Mouse (Mus musculus) midbrain, embryonic 15.5 days (tissue): ENCODE measurements at regions not wholly inside any gene's neighbourhood (a gene's known extent, or its start where the extent isn't known, plus 50 kb on each side); places are given as distances from the start of the nearest gene placed in this dataset.
A peak's percentile ranks its signal among the peaks of the same experiment; 100 is the strongest.

Experiments used
- ATAC-seq: fragments of 200-750 bp; cut with Nextera tagmentation; replicated peaks from 2 replicates; pipeline ENCODE4 v1.8.0; 2017; ENCODE audit warnings: moderate TSS enrichment
- H3K27ac ChIP-seq: fragments of 300-500 bp; sonication (generic); 2 replicates; pipeline ENCODE4 v1.5.1; 2015; ENCODE audit warnings: mild to moderate bottlenecking, inconsistent platforms
- H3K27me3 ChIP-seq: fragments of 300-500 bp; sonication (generic); replicated peaks from 2 replicates; pipeline ENCODE4 v1.6.1; 2015; ENCODE audit warnings: inconsistent platforms
- H3K36me3 ChIP-seq: fragments of 300-500 bp; sonication (generic); replicated peaks from 2 replicates; pipeline ENCODE4 v1.6.1; 2015; ENCODE audit warnings: inconsistent platforms
- H3K4me1 ChIP-seq: fragments of 300-500 bp; sonication (generic); 2 replicates; pipeline ENCODE4 v1.6.1; 2015; ENCODE audit warnings: inconsistent platforms
- H3K4me2 ChIP-seq: fragments of 300-500 bp; sonication (generic); 2 replicates; pipeline ENCODE4 v1.6.1; 2015; ENCODE audit warnings: inconsistent platforms, mild to moderate bottlenecking, moderate library complexity
- H3K4me3 ChIP-seq: fragments of 300-500 bp; sonication (generic); 2 replicates; pipeline ENCODE4 v1.5.1; 2015; ENCODE audit warnings: mild to moderate bottlenecking, inconsistent platforms
- H3K9ac ChIP-seq: fragments of 300-500 bp; sonication (generic); 2 replicates; pipeline ENCODE4 v1.6.1; 2015; ENCODE audit warnings: mild to moderate bottlenecking, inconsistent platforms
- H3K9me3 ChIP-seq: fragments of 300-500 bp; sonication (generic); 2 replicates; pipeline ENCODE4 v1.6.1; 2016; ENCODE audit warnings: inconsistent platforms
- WGBS: fragments of 180-500 bp; shearing (Covaris S2); methylation state at CpG from one replicate; pipeline ENCODE4 v1.1.7; 2015; ENCODE audit warnings: mixed read lengths; 5-methylcytosine and 5-hydroxymethylcytosine counted together

- peak; percentile 80; the same call in 1 of the 2 replicates for ATAC-seq
- H3K27ac ChIP-seq: peak overlapping the region; percentile 80
- H3K27me3 ChIP-seq: no peaks in the 10 kb centered on the region
- no peak overlapping the region for H3K4me3 ChIP-seq
- H3K9ac ChIP-seq: no peak overlapping the region
- H3K4me1 ChIP-seq: peaks cover 10% of the 10 kb centered on the region
- no peaks in the 10 kb centered on the region for H3K9me3 ChIP-seq
- H3K36me3 ChIP-seq: no peaks in the 10 kb centered on the region
- H3K4me2 ChIP-seq: no peak overlapping the region
- WGBS: 48% methylated on average over 5 of the region's 5 CpGs
Observed at GRCm38 (mm10) chr14:24731872-24732525, 245.1 kb downstream of the Rps24 start.

- no peaks in the 10 kb centered on the region for H3K9me3 ChIP-seq
- no peak overlapping the region for H3K27ac ChIP-seq
- H3K4me3 ChIP-seq: no peak overlapping the region
- no peak for ATAC-seq
- no peaks in the 10 kb centered on the region for H3K27me3 ChIP-seq
- 89% methylated on average over 7 of the region's 7 CpGs for WGBS
- H3K4me2 ChIP-seq: no peak overlapping the region
- no peak overlapping the region for H3K9ac ChIP-seq
- no peaks in the 10 kb centered on the region for H3K36me3 ChIP-seq
- peaks cover 10% of the 10 kb centered on the region for H3K4me1 ChIP-seq
Observed at GRCm38 (mm10) chr14:24733326-24733725, 246.4 kb downstream of the Rps24 start.

- no peak overlapping the region for H3K9ac ChIP-seq
- no peak overlapping the region for H3K4me2 ChIP-seq
- H3K9me3 ChIP-seq: no peaks in the 10 kb centered on the region
- ATAC-seq: no peak
- H3K36me3 ChIP-seq: no peaks in the 10 kb centered on the region
- H3K27me3 ChIP-seq: no peaks in the 10 kb centered on the region
- H3K4me3 ChIP-seq: no peak overlapping the region
- H3K4me1 ChIP-seq: no peaks in the 10 kb centered on the region
- no peak overlapping the region for H3K27ac ChIP-seq
Observed at GRCm38 (mm10) chr14:24738869-24739268, 251.9 kb downstream of the Rps24 start.

- Histone ChIP-seq H3K27ac (peak overlapping the region; percentile 42), H3K4me3 (no peak overlapping the region), H3K4me2 (no peak overlapping the region), H3K36me3 (no peaks in the 10 kb centered on the region), H3K9me3 (no peaks in the 10 kb centered on the region), H3K27me3 (no peaks in the 10 kb centered on the region), H3K9ac (no peak overlapping the region), H3K4me1 (peaks cover 20% of the 10 kb centered on the region)
- 58% methylated on average over 2 of the region's 2 CpGs for WGBS
- no peak for ATAC-seq
Observed at GRCm38 (mm10) chr14:24744451-24744850, 257.5 kb downstream of the Rps24 start.

GRCm38 (mm10) chr14:24745730-24746129 lies 258.8 kb downstream of the Rps24 start:
- no peak overlapping the region for H3K9ac ChIP-seq
- WGBS: 48% methylated on average over 3 of the region's 3 CpGs
- H3K4me2 ChIP-seq: no peak overlapping the region
- H3K36me3 ChIP-seq: no peaks in the 10 kb centered on the region
- H3K4me1 ChIP-seq: peaks cover 21% of the 10 kb centered on the region
- no peaks in the 10 kb centered on the region for H3K27me3 ChIP-seq
- no peaks in the 10 kb centered on the region for H3K9me3 ChIP-seq
- H3K27ac ChIP-seq: no peak overlapping the region
- no peak overlapping the region for H3K4me3 ChIP-seq
- ATAC-seq: no peak

- Histone ChIP-seq H3K4me1 (peaks cover 21% of the 10 kb centered on the region), H3K9me3 (no peaks in the 10 kb centered on the region), H3K27me3 (no peaks in the 10 kb centered on the region), H3K36me3 (no peaks in the 10 kb centered on the region), H3K27ac (peak overlapping the region; percentile 32; the same call in 1 of the 2 replicates), H3K4me3 (no peak overlapping the region), H3K9ac (no peak overlapping the region), H3K4me2 (no peak overlapping the region)
- no peak; the same call in 1 of the 2 replicates for ATAC-seq
- 53% methylated on average over 4 of the region's 4 CpGs for WGBS
Observed at GRCm38 (mm10) chr14:24747471-24747795, 260.5 kb downstream of the Rps24 start.

GRCm38 (mm10) chr14:24747796-24748496 lies 261.0 kb downstream of the Rps24 start:
- Histone ChIP-seq H3K9ac (no peak overlapping the region), H3K27me3 (no peaks in the 10 kb centered on the region), H3K36me3 (no peaks in the 10 kb centered on the region), H3K27ac (peak overlapping the region; percentile 32; the same call in 1 of the 2 replicates), H3K9me3 (no peaks in the 10 kb centered on the region), H3K4me3 (no peak overlapping the region), H3K4me1 (peaks cover 21% of the 10 kb centered on the region), H3K4me2 (no peak overlapping the region)
- 53% methylated on average over 7 of the region's 7 CpGs for whole genome bisulfite sequencing
- no peak for ATAC-seq

GRCm38 (mm10) chr14:24748497-24748862 lies 261.6 kb downstream of the Rps24 start:
- H3K4me3 ChIP-seq: no peak overlapping the region
- no peaks in the 10 kb centered on the region for H3K9me3 ChIP-seq
- no peaks in the 10 kb centered on the region for H3K27me3 ChIP-seq
- no peak overlapping the region for H3K9ac ChIP-seq
- H3K4me1 ChIP-seq: peaks cover 21% of the 10 kb centered on the region
- H3K4me2 ChIP-seq: no peak overlapping the region
- WGBS: 84% methylated on average over 2 of the region's 2 CpGs
- ATAC-seq: no peak
- no peak overlapping the region for H3K27ac ChIP-seq
- H3K36me3 ChIP-seq: no peaks in the 10 kb centered on the region

- Histone ChIP-seq H3K27ac (0 out of 2 replicates have a peak overlapping the region, but pooled peaks have one; percentile 14), H3K36me3 (no peaks in the 10 kb centered on the region), H3K4me2 (no peak overlapping the region), H3K9me3 (no peaks in the 10 kb centered on the region), H3K27me3 (no peaks in the 10 kb centered on the region), H3K9ac (no peak overlapping the region), H3K4me3 (no peak overlapping the region), H3K4me1 (peaks cover 18% of the 10 kb centered on the region)
- WGBS: 60% methylated on average over 9 of the region's 9 CpGs
- no peak for ATAC-seq
Observed at GRCm38 (mm10) chr14:24749313-24749712, 262.4 kb downstream of the Rps24 start.

GRCm38 (mm10) chr14:24751227-24751626 lies 264.3 kb downstream of the Rps24 start:
- Histone ChIP-seq H3K9ac (no peak overlapping the region), H3K4me2 (no peak overlapping the region), H3K9me3 (no peaks in the 10 kb centered on the region), H3K27ac (no peak overlapping the region), H3K27me3 (no peaks in the 10 kb centered on the region), H3K4me1 (peaks cover 15% of the 10 kb centered on the region), H3K36me3 (no peaks in the 10 kb centered on the region), H3K4me3 (no peak overlapping the region)
- WGBS: 97% methylated on average over 8 of the region's 8 CpGs
- no peak for ATAC-seq

GRCm38 (mm10) chr14:24754753-24755152 lies 267.8 kb downstream of the Rps24 start:
- WGBS: 50% methylated on average over 1 of the region's 1 CpGs
- Histone ChIP-seq H3K9ac (no peak overlapping the region), H3K4me1 (no peaks in the 10 kb centered on the region; the same call in 1 of the 2 replicates), H3K4me3 (no peak overlapping the region), H3K27me3 (no peaks in the 10 kb centered on the region), H3K9me3 (no peaks in the 10 kb centered on the region), H3K36me3 (no peaks in the 10 kb centered on the region), H3K27ac (no peak overlapping the region), H3K4me2 (no peak overlapping the region)
- ATAC-seq: no peak

GRCm38 (mm10) chr14:24755426-24756117 lies 268.6 kb downstream of the Rps24 start:
- no peak for ATAC-seq
- Histone ChIP-seq H3K9me3 (no peaks in the 10 kb centered on the region), H3K27ac (no peak overlapping the region), H3K4me3 (no peak overlapping the region), H3K27me3 (no peaks in the 10 kb centered on the region), H3K9ac (no peak overlapping the region), H3K4me2 (no peak overlapping the region), H3K4me1 (peaks cover 5% of the 10 kb centered on the region; the same call in 1 of the 2 replicates), H3K36me3 (no peaks in the 10 kb centered on the region)
- 82% methylated on average over 12 of the region's 12 CpGs for WGBS
